Mouse (Mus musculus) E14TG2a.4 (cell line): ENCODE results near the gene Crocc.

Experiments
- CTCF ChIP-seq: conservative IDR thresholded peaks from 2 replicates; pipeline ENCODE4 v1.5.1; 2014; ENCODE audit warnings: low read length
- NANOG ChIP-seq: IDR thresholded peaks from 2 replicates; pipeline ENCODE4 v1.6.1; 2014; ENCODE audit warnings: borderline replicate concordance, low read length, mixed read lengths
- POU5F1 ChIP-seq: IDR thresholded peaks from 2 replicates; pipeline ENCODE4 v1.6.1; 2014; ENCODE audit warnings: low read length, borderline replicate concordance

GRCm38 (mm10) chr4:141073661-141074060 lies 13.3 kb upstream of the Crocc start:
- TF ChIP-seq CTCF (no peak), POU5F1 (no peak), NANOG (no peak)
